Mouse (Mus musculus) erythroblast, embryonic 14.5 days (primary cell): ENCODE results near the gene Ttc38.

ENCODE experiments used
- GATA1 ChIP-seq: IDR thresholded peaks from 2 replicates; pipeline ENCODE4 v1.6.1; 2012; ENCODE audit warnings: low read length, inconsistent platforms, mixed read lengths
- TAL1 ChIP-seq: IDR thresholded peaks from 3 replicates; pipeline ENCODE4 v1.6.1; 2012; ENCODE audit warnings: low read length, inconsistent platforms, mixed read lengths

DNA sequence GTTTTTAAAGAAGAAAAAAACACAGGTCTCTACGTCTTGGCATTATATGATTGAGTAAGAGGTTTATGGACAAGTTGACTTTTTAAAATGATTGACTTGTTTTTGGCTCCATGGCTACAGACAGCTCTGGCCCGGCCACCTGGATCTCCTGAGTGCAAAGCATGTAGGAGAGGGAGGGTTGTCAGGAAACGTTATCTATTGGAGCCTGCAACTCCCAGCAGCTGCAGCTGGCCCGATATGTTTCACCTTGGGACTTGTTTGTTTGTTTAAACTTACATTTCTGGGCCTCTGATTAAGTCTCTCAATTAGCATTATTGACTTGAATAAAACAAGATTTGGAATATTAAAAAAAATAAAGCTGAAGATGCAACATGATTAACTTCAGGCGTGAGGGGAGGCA, 5.4 kb upstream of the Ttc38 start:
- TF ChIP-seq GATA1 (no peak), TAL1 (peak; percentile 44; the same call in 2 of the 3 replicates)
